Mouse (Mus musculus) stomach, embryonic 16.5 days (tissue): Measurements from ENCODE around the gene 1700020D05Rik. TPM values are rescaled to one million over a fixed set of nuclear protein-coding genes. Genes with fewer than 3 reads are reported as not detected.
"Not testable (repeated sequence)": the region's sequence is repeated elsewhere in the genome, so short reads cannot be mapped to it uniquely, and the experiment has no call there.

Experiments used
- ATAC-seq: fragments of 200-750 bp; cut with Nextera tagmentation; 2 replicates; pipeline ENCODE4 v1.8.0; 2017; ENCODE audit warnings: moderate number of reproducible peaks, moderate TSS enrichment; ENCODE audit not compliant: insufficient read depth, low FRiP score
- H3K27ac ChIP-seq: fragments of 300-500 bp; sonication (generic); 2 replicates; pipeline ENCODE4 v1.5.1; 2014; ENCODE audit warnings: low read length
- H3K27me3 ChIP-seq: fragments of 300-500 bp; sonication (generic); 2 replicates; pipeline ENCODE4 v1.6.1; 2014; ENCODE audit warnings: low read length, control low read depth, mixed read lengths; ENCODE audit not compliant: control insufficient read depth, insufficient read depth
- H3K36me3 ChIP-seq: fragments of 300-500 bp; sonication (generic); 2 replicates; pipeline ENCODE4 v1.6.1; 2014; ENCODE audit warnings: low read length; ENCODE audit not compliant: control insufficient read depth, insufficient read depth
- H3K4me1 ChIP-seq: fragments of 300-500 bp; sonication (generic); 2 replicates; pipeline ENCODE4 v1.6.1; 2014; ENCODE audit warnings: low read length, control low read depth, mixed read lengths; ENCODE audit not compliant: control insufficient read depth, insufficient read depth
- H3K4me2 ChIP-seq: fragments of 300-500 bp; sonication (generic); 2 replicates; pipeline ENCODE4 v1.6.1; 2014; ENCODE audit warnings: low read depth, low read length, mixed read lengths
- H3K4me3 ChIP-seq: fragments of 300-500 bp; sonication (generic); replicated peaks from 2 replicates; pipeline ENCODE4 v1.5.1; 2014; ENCODE audit warnings: mild to moderate bottlenecking, low read length
- H3K9ac ChIP-seq: fragments of 300-500 bp; sonication (generic); 2 replicates; pipeline ENCODE4 v1.6.1; 2014; ENCODE audit warnings: low read length
- H3K9me3 ChIP-seq: fragments of 300-500 bp; sonication (generic); replicated peaks from 2 replicates; pipeline ENCODE4 v1.6.1; 2016; ENCODE audit warnings: low read length, control low read depth; ENCODE audit not compliant: control insufficient read depth
- WGBS: fragments of 180-500 bp; shearing (Covaris S2); extraction: QIAGEN DNeasy Blood & Tissue Kit; methylation state at CpG from one replicate; pipeline ENCODE4 v1.1.7; 2014; 5-methylcytosine and 5-hydroxymethylcytosine counted together
- polyA plus RNA-seq: library from polyadenylated mRNA; unstranded; fragments of >200 nt; fragmentation: Nextera tagmentation; extraction: Ambion mirVana; gene quantifications from 2 replicates; pipeline ENCODE4 v1.2.1, GENCODE M21; 2015

1700020D05Rik gene
- polyA plus RNA-seq, 1 experiment from 2014 or later: 0.13 TPM

- not testable (repeated sequence) for H3K36me3 ChIP-seq, H3K27me3 ChIP-seq, H3K9ac ChIP-seq, ATAC-seq, H3K9me3 ChIP-seq
- 43% methylated on average over 10 of the region's 10 CpGs for WGBS
- H3K27ac ChIP-seq: peak overlapping the region; percentile 100
- H3K4me3 ChIP-seq: peak overlapping the region; percentile 96; the same call in 1 of the 2 replicates
- H3K4me2 ChIP-seq: peak overlapping the region; percentile 93
- peaks cover 28% of the 10 kb centered on the region for H3K4me1 ChIP-seq
Observed at GRCm38 (mm10) chr19:5489721-5490120, 13.9 kb downstream of the 1700020D05Rik start.

GRCm38 (mm10) chr19:5488878-5489571 lies 14.6 kb downstream of the 1700020D05Rik start:
- H3K4me1 ChIP-seq: peaks cover 28% of the 10 kb centered on the region
- under 1% methylated on average over 26 of the region's 26 CpGs for WGBS
- peak overlapping the region; percentile 75 for H3K9ac ChIP-seq
- H3K27me3 ChIP-seq: no peaks in the 10 kb centered on the region
- peak overlapping the region; percentile 63 for H3K4me3 ChIP-seq
- peak; percentile 84 for ATAC-seq
- no peaks in the 10 kb centered on the region for H3K9me3 ChIP-seq
- H3K27ac ChIP-seq: peak overlapping the region; percentile 100
- peak overlapping the region; percentile 93 for H3K4me2 ChIP-seq
- peaks cover 15% of the 10 kb centered on the region; the same call in 1 of the 2 replicates for H3K36me3 ChIP-seq

- H3K4me1 ChIP-seq: peaks cover 28% of the 10 kb centered on the region
- H3K36me3 ChIP-seq: peaks cover 14% of the 10 kb centered on the region; the same call in 1 of the 2 replicates
- H3K4me3 ChIP-seq: peak within 1 kb of the TSS; percentile 63
- under 1% methylated on average over 39 of the region's 39 CpGs for WGBS
- peak within 1 kb of the TSS; percentile 93 for H3K4me2 ChIP-seq
- H3K9ac ChIP-seq: peak within 1 kb of the TSS; percentile 83
- peak; percentile 77 for ATAC-seq
- no peaks in the 10 kb centered on the region for H3K9me3 ChIP-seq
- peak within 1 kb of the TSS; percentile 100 for H3K27ac ChIP-seq
- no peaks in the 10 kb centered on the region for H3K27me3 ChIP-seq
Observed at GRCm38 (mm10) chr19:5487768-5488550, 15.6 kb downstream of the 1700020D05Rik start, which contains the start of gene Mus81. Gene Mus81, minus strand, starts transcription at chr19:5488402.

- Histone ChIP-seq H3K4me2 (0 out of 2 replicates have a peak overlapping the region, but pooled peaks have one; percentile 93), H3K4me3 (no peak overlapping the region), H3K4me1 (peaks cover 19% of the 10 kb centered on the region), H3K36me3 (0 out of 2 replicates have a peak, but pooled peaks cover 15% of the 10 kb centered on the region), H3K27me3 (no peaks in the 10 kb centered on the region), H3K9ac (no peak overlapping the region), H3K27ac (no peak overlapping the region), H3K9me3 (no peaks in the 10 kb centered on the region)
- ATAC-seq: no peak
- 76% methylated on average over 4 of the region's 4 CpGs for WGBS
Observed at GRCm38 (mm10) chr19:5486771-5487170, 16.8 kb downstream of the 1700020D05Rik start.

GRCm38 (mm10) chr19:5486286-5486685 lies 17.3 kb downstream of the 1700020D05Rik start:
- Histone ChIP-seq H3K36me3 (0 out of 2 replicates have a peak, but pooled peaks cover 15% of the 10 kb centered on the region), H3K9ac (no peak overlapping the region), H3K27me3 (no peaks in the 10 kb centered on the region), H3K4me2 (no peak overlapping the region), H3K4me3 (no peak overlapping the region), H3K27ac (no peak overlapping the region), H3K9me3 (no peaks in the 10 kb centered on the region), H3K4me1 (peaks cover 18% of the 10 kb centered on the region)
- no peak for ATAC-seq
- 68% methylated on average over 8 of the region's 8 CpGs for WGBS

GRCm38 (mm10) chr19:5485821-5486220 lies 17.8 kb downstream of the 1700020D05Rik start:
- Histone ChIP-seq H3K4me1 (peaks cover 18% of the 10 kb centered on the region), H3K4me2 (no peak overlapping the region), H3K4me3 (no peak overlapping the region), H3K27ac (no peak overlapping the region), H3K9me3 (no peaks in the 10 kb centered on the region), H3K27me3 (no peaks in the 10 kb centered on the region), H3K36me3 (0 out of 2 replicates have a peak, but pooled peaks cover 15% of the 10 kb centered on the region), H3K9ac (no peak overlapping the region)
- WGBS: 90% methylated on average over 7 of the region's 7 CpGs
- no peak for ATAC-seq

- Histone ChIP-seq H3K36me3 (0 out of 2 replicates have a peak, but pooled peaks cover 15% of the 10 kb centered on the region), H3K4me3 (no peak overlapping the region), H3K27ac (no peak overlapping the region)
Observed at GRCm38 (mm10) chr19:5485371-5485770, 18.2 kb downstream of the 1700020D05Rik start.

GRCm38 (mm10) chr19:5484496-5484895 lies 19.1 kb downstream of the 1700020D05Rik start:
- H3K36me3 ChIP-seq: 0 out of 2 replicates have a peak, but pooled peaks cover 15% of the 10 kb centered on the region
- H3K4me2 ChIP-seq: no peak overlapping the region

More at GRCm38 (mm10) chr19:5485371-5485770, 18.2 kb downstream of the 1700020D05Rik start:
- 89% methylated on average over 8 of the region's 8 CpGs for WGBS
- Histone ChIP-seq H3K9ac (no peak overlapping the region), H3K9me3 (no peaks in the 10 kb centered on the region), H3K27me3 (no peaks in the 10 kb centered on the region), H3K4me1 (peaks cover 18% of the 10 kb centered on the region), H3K4me2 (no peak overlapping the region)
- ATAC-seq: no peak

More at GRCm38 (mm10) chr19:5484496-5484895, 19.1 kb downstream of the 1700020D05Rik start:
- no peak overlapping the region for H3K9ac ChIP-seq
- H3K9me3 ChIP-seq: no peaks in the 10 kb centered on the region
- H3K4me3 ChIP-seq: no peak overlapping the region
- WGBS: 86% methylated on average over 5 of the region's 5 CpGs
- ATAC-seq: no peak
- peaks cover 15% of the 10 kb centered on the region for H3K4me1 ChIP-seq
- no peak overlapping the region for H3K27ac ChIP-seq
- no peaks in the 10 kb centered on the region for H3K27me3 ChIP-seq
